Mouse (Mus musculus) C2C12 (cell line): ENCODE data around the gene Cyp1a2. TPM values are rescaled to one million over a fixed set of nuclear protein-coding genes. Genes with fewer than 3 reads are reported as not detected.
A peak's percentile ranks its signal among the peaks of the same experiment; 100 is the strongest.

ENCODE experiments used
- H3K27me3 ChIP-seq: one replicate; pipeline ENCODE4 v1.6.1; 2011; ENCODE audit not compliant: control insufficient read depth, insufficient read depth, insufficient read length
- H3K36me3 ChIP-seq: one replicate; pipeline ENCODE4 v1.6.1; 2011; ENCODE audit not compliant: control insufficient read depth, insufficient read depth
- H3K4me3 ChIP-seq: one replicate; pipeline ENCODE4 v1.5.1; 2011; ENCODE audit warnings: mild to moderate bottlenecking, control low read depth; ENCODE audit not compliant: poor library complexity, insufficient read depth, severe bottlenecking
- H3K79me2 ChIP-seq: one replicate; pipeline ENCODE4 v1.6.1; 2011; ENCODE audit not compliant: control insufficient read depth, insufficient read depth
- H3K79me3 ChIP-seq: one replicate; pipeline ENCODE4 v1.6.1; 2011; ENCODE audit warnings: low read depth, control low read depth
- H3ac ChIP-seq: one replicate; pipeline ENCODE3; 2011; ENCODE audit warnings: low read depth; ENCODE audit not compliant: control insufficient read depth, insufficient read length
- CEBPB ChIP-seq: IDR thresholded peaks from one replicate; pipeline ENCODE4 v1.6.1; 2011; ENCODE audit warnings: low read depth, mild to moderate bottlenecking, control low read depth, moderate library complexity
- CTCF ChIP-seq: IDR thresholded peaks from one replicate; pipeline ENCODE4 v1.5.1; 2011; ENCODE audit not compliant: control insufficient read depth, insufficient read depth, insufficient read length
- FOSL1 ChIP-seq: IDR thresholded peaks from one replicate; pipeline ENCODE4 v1.8.0; 2011; ENCODE audit warnings: mild to moderate bottlenecking, low read length; ENCODE audit not compliant: poor library complexity, insufficient read depth, severe bottlenecking
- MAX ChIP-seq: IDR thresholded peaks from one replicate; pipeline ENCODE4 v1.6.1; 2011; ENCODE audit warnings: mild to moderate bottlenecking, control low read depth
- MYOD1 ChIP-seq: IDR thresholded peaks from one replicate; pipeline ENCODE4 v1.6.1; 2011; ENCODE audit warnings: low read depth; ENCODE audit not compliant: control insufficient read depth, insufficient read length
- MYOG ChIP-seq: IDR thresholded peaks from one replicate; pipeline ENCODE4 v1.6.1; 2011; ENCODE audit not compliant: control insufficient read depth, insufficient read length; ENCODE audit errors: extremely low read depth
- USF1 ChIP-seq: IDR thresholded peaks from one replicate; pipeline ENCODE4 v1.6.1; 2011; ENCODE audit warnings: low read depth, mild to moderate bottlenecking, control low read depth, moderate library complexity
- polyA plus RNA-seq: library from polyadenylated mRNA; unstranded; fragments of >200 nt; fragmentation: generic; extraction: Trizol; gene quantifications from one replicate; pipeline ENCODE4 v1.2.1, GENCODE M21; 2012; ENCODE audit warnings: missing spikeins

Gene Cyp1a2
- polyA plus RNA-seq, 1 experiment = not detected

DNA sequence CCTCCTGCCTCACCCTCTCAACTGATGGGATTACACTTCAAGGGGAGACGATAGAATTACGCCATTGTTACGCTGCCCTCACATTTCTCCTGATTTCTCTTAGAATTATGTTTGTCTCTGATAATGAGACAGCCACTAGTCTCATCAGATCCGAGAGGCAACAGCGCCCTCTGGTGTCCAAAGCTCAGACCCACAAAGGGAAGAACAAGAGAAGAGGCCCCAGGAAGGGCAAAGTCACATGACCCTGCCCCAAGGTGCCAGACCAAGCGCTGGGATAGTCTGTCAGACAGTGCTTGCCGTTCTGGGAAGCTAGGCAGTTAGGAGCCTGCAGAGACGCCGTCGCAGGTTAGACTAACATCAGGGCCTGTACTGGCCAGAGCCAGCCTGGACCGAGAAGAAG, 27.8 kb downstream of the Cyp1a2 start:
- Histone ChIP-seq H3K79me2 (no peaks in the 10 kb centered on the region), H3K27me3 (no peaks in the 10 kb centered on the region), H3K4me3 (no peak overlapping the region), H3K36me3 (no peaks in the 10 kb centered on the region), H3K79me3 (no peaks in the 10 kb centered on the region), H3ac (peak overlapping the region; percentile 10)
- TF ChIP-seq CEBPB (no peak), USF1 (peak; percentile 96), CTCF (no peak)

DNA sequence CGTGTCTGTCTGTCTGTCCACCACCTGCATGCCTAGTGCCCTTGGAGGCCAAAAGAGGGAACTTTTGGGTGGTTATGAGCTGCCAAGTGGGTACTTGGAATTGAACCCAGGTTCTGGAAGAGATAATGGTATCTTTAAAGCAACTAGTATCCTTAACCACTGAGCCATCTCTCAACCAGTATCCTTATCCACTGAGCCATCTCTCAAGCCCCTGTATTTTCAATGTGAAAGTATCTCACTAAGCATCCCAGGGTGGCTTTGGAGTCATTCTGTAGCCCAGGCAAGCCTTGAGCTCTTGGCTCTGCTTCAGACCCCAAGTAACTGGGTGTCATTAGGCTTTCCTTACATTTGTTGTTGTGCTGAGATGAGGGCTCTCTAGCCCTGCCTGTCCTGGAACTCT, 28.5 kb downstream of the Cyp1a2 start:
- H3K27me3 ChIP-seq = no peaks in the 10 kb centered on the region
- no peaks in the 10 kb centered on the region for H3K79me2 ChIP-seq
- H3K4me3 ChIP-seq = no peak overlapping the region
- no peak overlapping the region for H3ac ChIP-seq
- TF ChIP-seq MYOD1 (no peak), FOSL1 (no peak), USF1 (no peak), CEBPB (no peak), MAX (no peak), MYOG (no peak), CTCF (no peak)
- no peaks in the 10 kb centered on the region for H3K79me3 ChIP-seq
- no peaks in the 10 kb centered on the region for H3K36me3 ChIP-seq

DNA sequence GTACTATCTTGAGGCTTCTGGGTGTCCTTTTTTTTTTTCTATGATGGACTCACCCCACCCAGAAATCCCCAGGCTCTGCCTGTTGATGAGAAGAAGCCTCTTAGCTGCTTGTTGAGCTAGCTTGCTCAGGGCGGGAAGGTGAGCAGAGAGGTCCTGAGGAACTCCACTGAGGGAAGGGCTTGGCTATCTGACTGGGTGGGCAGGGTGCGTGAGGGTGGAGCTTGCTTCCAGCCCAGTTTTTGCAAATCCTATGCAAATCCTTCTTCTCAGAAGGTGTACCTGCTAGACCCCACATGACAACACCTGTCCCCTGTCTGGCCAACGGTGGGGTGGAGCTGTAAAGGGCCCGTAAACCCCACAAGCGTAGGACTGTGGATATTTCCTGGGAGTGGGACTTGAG, 30.2 kb downstream of the Cyp1a2 start, which contains the start of gene Csk:
Gene Csk, minus strand, starts transcription at position 349 of the 400 bp plus-strand sequence.
- Histone ChIP-seq H3K36me3 (no peaks in the 10 kb centered on the region), H3K4me3 (no peak within 1 kb of the TSS), H3K79me2 (no peaks in the 10 kb centered on the region), H3K79me3 (no peaks in the 10 kb centered on the region), H3K27me3 (no peaks in the 10 kb centered on the region), H3ac (no peak within 1 kb of the TSS)
- no peak for TF ChIP-seq MYOG
- TF ChIP-seq FOSL1 = no peak
- no peak for TF ChIP-seq CTCF
- no peak for TF ChIP-seq MAX
- TF ChIP-seq CEBPB = no peak
- no peak for TF ChIP-seq MYOD1
- TF ChIP-seq USF1 = no peak

DNA sequence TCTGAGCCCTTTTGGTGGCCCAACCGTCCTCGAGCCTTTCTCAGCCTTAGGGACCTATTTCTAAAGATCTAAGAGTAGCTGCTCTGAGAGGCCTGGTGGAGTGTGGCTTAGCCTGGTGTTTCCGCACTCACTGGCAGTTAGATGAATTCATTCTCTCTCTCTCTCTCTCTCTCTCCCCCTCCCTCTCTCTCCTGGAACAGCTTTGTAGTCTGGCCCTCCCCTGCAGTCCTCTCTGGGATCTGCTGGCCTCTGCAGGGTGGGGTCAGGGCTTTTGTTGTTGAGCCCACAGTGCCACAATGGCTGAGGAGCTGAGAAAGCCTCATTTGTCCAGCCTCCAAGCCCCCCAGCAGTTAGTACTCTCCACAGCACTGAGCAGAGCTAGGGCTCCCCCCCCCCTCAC, 30.6 kb downstream of the Cyp1a2 start:
- Histone ChIP-seq H3K4me3 (no peak overlapping the region), H3K79me2 (no peaks in the 10 kb centered on the region), H3K36me3 (no peaks in the 10 kb centered on the region), H3K79me3 (no peaks in the 10 kb centered on the region), H3ac (no peak overlapping the region), H3K27me3 (no peaks in the 10 kb centered on the region)
- TF ChIP-seq MAX = no peak
- no peak for TF ChIP-seq MYOG
- TF ChIP-seq CTCF = no peak
- no peak for TF ChIP-seq MYOD1
- TF ChIP-seq CEBPB = no peak
- TF ChIP-seq USF1 = no peak

DNA sequence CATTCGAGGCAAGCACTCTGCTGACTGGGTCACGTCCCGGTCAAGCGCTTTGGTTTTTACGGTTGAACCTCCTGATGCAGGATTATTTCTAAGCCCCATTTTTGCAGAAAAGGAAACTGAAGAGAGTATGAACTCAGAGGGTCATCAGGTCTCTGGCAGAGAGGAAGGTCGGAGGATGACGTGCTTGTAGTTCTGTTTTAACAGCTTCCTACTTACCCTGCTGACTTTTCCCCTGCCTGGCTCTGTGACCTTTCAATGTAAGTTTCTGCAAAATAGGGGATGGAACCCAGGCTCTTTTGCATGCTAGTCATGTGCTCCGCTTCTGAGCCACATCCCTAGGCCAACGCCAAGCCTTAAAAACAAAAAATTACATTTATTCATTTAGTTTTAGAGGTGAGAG, 31.2 kb downstream of the Cyp1a2 start:
- no peaks in the 10 kb centered on the region for H3K36me3 ChIP-seq
- H3K27me3 ChIP-seq = no peaks in the 10 kb centered on the region
- no peak overlapping the region for H3K4me3 ChIP-seq
- H3K79me3 ChIP-seq = no peaks in the 10 kb centered on the region
- H3K79me2 ChIP-seq = no peaks in the 10 kb centered on the region
- H3ac ChIP-seq = no peak overlapping the region
- no peak for TF ChIP-seq CEBPB
- TF ChIP-seq MYOD1 = no peak
- no peak for TF ChIP-seq MYOG
- no peak for TF ChIP-seq CTCF
- TF ChIP-seq MAX = no peak
- TF ChIP-seq FOSL1 = no peak
- no peak for TF ChIP-seq USF1

DNA sequence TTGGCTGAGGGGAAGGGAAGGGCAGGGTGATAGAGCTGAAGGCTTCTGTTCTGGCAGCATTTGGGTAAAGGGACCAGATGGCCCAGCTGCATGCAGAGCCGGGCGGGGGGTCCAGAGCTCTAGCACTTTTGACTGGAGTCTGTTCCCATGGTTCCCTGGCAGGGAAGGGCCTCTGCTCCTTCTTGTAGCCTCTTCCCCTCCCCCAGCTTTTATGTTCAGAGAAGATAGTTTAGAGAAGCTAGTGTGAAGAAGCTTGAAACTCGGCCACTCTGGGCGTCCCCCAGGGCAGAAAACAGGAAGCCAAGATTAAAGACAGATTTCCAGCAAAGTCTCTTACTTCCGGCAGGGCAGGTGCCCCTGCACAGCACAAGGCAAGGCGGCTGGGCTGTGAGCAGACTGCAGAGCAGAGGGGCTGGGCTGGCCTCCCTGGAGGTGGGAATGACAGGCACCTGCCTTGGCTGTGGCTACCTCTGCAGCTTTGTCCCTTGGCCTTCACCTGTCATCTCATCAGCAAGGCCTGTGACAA, 32.7 kb downstream of the Cyp1a2 start:
- no peaks in the 10 kb centered on the region for H3K36me3 ChIP-seq
- TF ChIP-seq CTCF (no peak), MAX (no peak), MYOD1 (no peak), USF1 (no peak), FOSL1 (no peak), CEBPB (no peak), MYOG (no peak)
- H3K79me2 ChIP-seq = no peaks in the 10 kb centered on the region
- no peaks in the 10 kb centered on the region for H3K79me3 ChIP-seq
- H3K4me3 ChIP-seq = no peak overlapping the region
- H3ac ChIP-seq = no peak overlapping the region
- no peaks in the 10 kb centered on the region for H3K27me3 ChIP-seq
